ENCODE assay signal across 18 mouse cellular contexts in the genomic region with DNA sequence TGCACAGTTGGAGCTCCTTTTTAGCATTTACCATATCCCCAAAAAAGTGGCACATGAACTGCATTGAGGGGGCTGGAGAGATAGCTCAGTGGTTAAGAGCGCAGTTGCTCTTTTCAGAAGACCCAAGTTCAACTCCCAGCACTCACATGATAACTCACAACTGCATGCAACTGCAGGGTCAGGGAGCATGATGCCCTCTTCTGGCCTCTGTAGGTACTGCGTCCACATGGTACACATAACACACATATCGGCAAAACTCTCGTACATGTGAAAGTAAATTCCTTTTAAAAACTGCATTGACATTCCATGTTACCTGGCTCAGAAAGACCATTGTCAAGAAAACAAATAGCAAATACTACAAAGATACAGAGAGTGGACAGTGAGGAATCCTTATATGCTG.
DNase-seq lines count a peak whose midpoint lies in the region; ATAC-seq and TF ChIP-seq lines count a peak whose summit lies in the region.
"Had no signal": no experiment of that assay in that cellular context is flagged by ENCODE, and none has a peak within 500 bp of the region (broad histone marks: within the 10 kb centered on the region; RNA-seq: fewer than 3 reads in every experiment).

No protein-coding gene starts in this region.

- H3K9ac ChIP-seq in kidney, postnatal 0 days (ENCODE audit: low read depth, low read length): no peak overlapping the region
- no peak overlapping the region for H3K9ac ChIP-seq in kidney, embryonic 14.5 days (ENCODE audit: low read depth, low read length)
- no peak overlapping the region for H3K9ac ChIP-seq in midbrain, embryonic 11.5 days (ENCODE audit: low read length)
- no peak overlapping the region for H3K9ac ChIP-seq in MEL (ENCODE audit: control insufficient read depth, low read depth, low read length, poor library complexity, severe bottlenecking)
- H3K9ac ChIP-seq: liver, embryonic 15.5 days; neural tube, embryonic 13.5 days had no signal

- no peak for TF ChIP-seq POLR2A in MEL (IDR thresholded peaks at IDR 0.05; ENCODE audit: control insufficient read depth in 1 of 2, insufficient read depth in 1 of 2, low read depth in 1 of 2, low read length in 2 of 2, poor library complexity in 1 of 2)
- TF ChIP-seq POLR2A in cortical plate, adult 2 months (IDR thresholded peaks at IDR 0.05; ENCODE audit: extremely low read depth, insufficient read depth, low read length): no peak

- ATAC-seq in kidney, postnatal 0 days (replicated peaks; ENCODE audit: low FRiP score, low read depth): no peak
- ATAC-seq in kidney, embryonic 14.5 days (ENCODE audit: low FRiP score, low TSS enrichment): no peak
- ATAC-seq in midbrain, embryonic 11.5 days (ENCODE audit: low FRiP score): no peak

- no peaks in the 10 kb centered on the region for H3K4me1 ChIP-seq in kidney, postnatal 0 days (replicated peaks; ENCODE audit: insufficient read depth, low read length)
- H3K4me1 ChIP-seq in kidney, embryonic 14.5 days (ENCODE audit: control insufficient read depth, insufficient read depth, low read length): no peaks in the 10 kb centered on the region
- H3K4me1 ChIP-seq in midbrain, embryonic 11.5 days (ENCODE audit: control insufficient read depth, insufficient read depth, low read length): no peaks in the 10 kb centered on the region
- H3K4me1 ChIP-seq in midbrain, embryonic 10.5 days: no peaks in the 10 kb centered on the region
- H3K4me1 ChIP-seq in MEL (ENCODE audit: control insufficient read depth in 1 of 2, insufficient read depth in 2 of 2, low read length in 2 of 2): no peaks in the 10 kb centered on the region
- no peaks in the 10 kb centered on the region for H3K4me1 ChIP-seq in cortical plate, adult 2 months (ENCODE audit: control insufficient read depth, insufficient read depth, low read length)
- H3K4me1 ChIP-seq: embryonic facial prominence, embryonic 10.5 days; liver, embryonic 15.5 days; neural tube, embryonic 13.5 days had no signal

- TF ChIP-seq RAD21 in MEL (IDR thresholded peaks at IDR 0.05; ENCODE audit: low read depth, low read length): no peak

- peak; percentile 38; the same call in 1 of the 2 replicates for TF ChIP-seq CTCF in kidney, postnatal 0 days (IDR thresholded peaks at IDR 0.05; ENCODE audit: low read depth)
- TF ChIP-seq CTCF in MEL (IDR thresholded peaks at IDR 0.05 in 2 of 3, conservative IDR thresholded peaks at IDR 0.05 in 1 of 3; ENCODE audit: control insufficient read depth in 1 of 3, insufficient read depth in 1 of 3, low read depth in 2 of 3, low read length in 3 of 3, poor library complexity in 1 of 3, severe bottlenecking in 1 of 3): peak; percentile 15 to 49 (median 44)
- 0 out of 2 replicates have a peak, but pooled peaks have one; percentile 8 for TF ChIP-seq CTCF in cortical plate, adult 2 months (IDR thresholded peaks at IDR 0.05; ENCODE audit: extremely low read depth, insufficient read depth, low read length)

- H3K4me3 ChIP-seq in kidney, postnatal 0 days (replicated peaks; ENCODE audit: low read depth, low read length): no peak overlapping the region
- no peak overlapping the region for H3K4me3 ChIP-seq in kidney, embryonic 14.5 days (ENCODE audit: low read length)
- no peak overlapping the region for H3K4me3 ChIP-seq in midbrain, embryonic 11.5 days (ENCODE audit: low read depth, low read length)
- no peak overlapping the region for H3K4me3 ChIP-seq in midbrain, embryonic 10.5 days
- H3K4me3 ChIP-seq in MEL (ENCODE audit: control insufficient read depth in 1 of 2, insufficient read depth in 1 of 2, low read depth in 2 of 2, low read length in 2 of 2): no peak overlapping the region
- H3K4me3 ChIP-seq in cortical plate, adult 2 months (ENCODE audit: insufficient read depth, low read length): no peak overlapping the region
- H3K4me3 ChIP-seq: embryonic facial prominence, embryonic 10.5 days; liver, embryonic 15.5 days; neural tube, embryonic 13.5 days had no signal

- no peak for TF ChIP-seq EP300 in MEL (IDR thresholded peaks at IDR 0.05; ENCODE audit: low read depth in 1 of 2, low read length in 2 of 2)

- no peaks in the 10 kb centered on the region for H3K9me3 ChIP-seq in kidney, postnatal 0 days (replicated peaks; ENCODE audit: low read length)
- H3K9me3 ChIP-seq in kidney, embryonic 14.5 days (ENCODE audit: control insufficient read depth, low read length): no peaks in the 10 kb centered on the region; the same call in 1 of the 2 replicates
- H3K9me3 ChIP-seq in midbrain, embryonic 11.5 days (ENCODE audit: control insufficient read depth, low read length): peaks cover 2% of the 10 kb centered on the region; the same call in 1 of the 2 replicates
- no peaks in the 10 kb centered on the region for H3K9me3 ChIP-seq in midbrain, embryonic 10.5 days (replicated peaks)
- no peaks in the 10 kb centered on the region; the same call in 1 of the 2 replicates for H3K9me3 ChIP-seq in MEL (replicated peaks; ENCODE audit: insufficient read depth, low read length)
- H3K9me3 ChIP-seq: liver, embryonic 15.5 days; neural tube, embryonic 13.5 days had no signal

- H3K36me3 ChIP-seq in kidney, postnatal 0 days (ENCODE audit: insufficient read depth, low read length): peaks cover 5% of the 10 kb centered on the region; the same call in 1 of the 2 replicates
- no peaks in the 10 kb centered on the region; the same call in 1 of the 2 replicates for H3K36me3 ChIP-seq in kidney, embryonic 14.5 days (ENCODE audit: control insufficient read depth, insufficient read depth, low read length)
- no peaks in the 10 kb centered on the region for H3K36me3 ChIP-seq in midbrain, embryonic 11.5 days (ENCODE audit: control insufficient read depth, insufficient read depth, low read length)
- 0 out of 2 replicates have a peak, but pooled peaks cover under 1% of the 10 kb centered on the region for H3K36me3 ChIP-seq in midbrain, embryonic 10.5 days
- H3K36me3 ChIP-seq in MEL (ENCODE audit: control insufficient read depth in 1 of 2, insufficient read depth in 2 of 2, low read length in 2 of 2): no peaks in the 10 kb centered on the region
- H3K36me3 ChIP-seq: liver, embryonic 15.5 days; neural tube, embryonic 13.5 days had no signal

- DNase-seq in kidney, postnatal 0 days (ENCODE audit: low spot score): no peak
- peak; percentile 45 for DNase-seq in midbrain, embryonic 11.5 days (ENCODE audit: low spot score, missing footprints)
- no peak for DNase-seq in midbrain, embryonic 10.5 days (ENCODE audit: low spot score)
- peak; percentile 14 for DNase-seq in MEL (ENCODE audit: low read depth, low spot score)
- no peak for DNase-seq in adrenal gland, postnatal 36 days
- no peak for DNase-seq in spleen, adult 12 weeks (ENCODE audit: low spot score)
- DNase-seq: adrenal gland, postnatal 10 days; cerebellum, postnatal 14 days; gastrocnemius, postnatal 14 days; heart, postnatal 36 days; right cerebral cortex, postnatal 25 days; thymus, postnatal 36 days had no signal

- no peak overlapping the region for H3K27ac ChIP-seq in kidney, postnatal 0 days
- no peak overlapping the region for H3K27ac ChIP-seq in kidney, embryonic 14.5 days (ENCODE audit: low read depth, low read length)
- no peak overlapping the region for H3K27ac ChIP-seq in midbrain, embryonic 11.5 days (ENCODE audit: low read depth, low read length)
- H3K27ac ChIP-seq in midbrain, embryonic 10.5 days (replicated peaks): no peak overlapping the region
- no peak overlapping the region for H3K27ac ChIP-seq in MEL (ENCODE audit: control insufficient read depth, low read depth, low read length)
- H3K27ac ChIP-seq in cortical plate, adult 2 months (ENCODE audit: insufficient read depth, low read length): no peak overlapping the region
- H3K27ac ChIP-seq: embryonic facial prominence, embryonic 10.5 days; liver, embryonic 15.5 days; neural tube, embryonic 13.5 days had no signal

- H3K4me2 ChIP-seq in kidney, postnatal 0 days (ENCODE audit: low read length): no peak overlapping the region
- H3K4me2 ChIP-seq in kidney, embryonic 14.5 days (replicated peaks; ENCODE audit: low read depth, low read length): no peak overlapping the region
- H3K4me2 ChIP-seq in midbrain, embryonic 11.5 days: no peak overlapping the region
- H3K4me2 ChIP-seq: heart, embryonic 11.5 days; liver, embryonic 15.5 days; neural tube, embryonic 13.5 days had no signal

- no peaks in the 10 kb centered on the region for H3K79me2 ChIP-seq in MEL (ENCODE audit: control insufficient read depth, insufficient read depth, low read length, poor library complexity)

- no peaks in the 10 kb centered on the region for H3K27me3 ChIP-seq in kidney, postnatal 0 days (ENCODE audit: insufficient read depth, low read length)
- H3K27me3 ChIP-seq in kidney, embryonic 14.5 days (ENCODE audit: control insufficient read depth, insufficient read depth, low read length): no peaks in the 10 kb centered on the region
- no peaks in the 10 kb centered on the region for H3K27me3 ChIP-seq in midbrain, embryonic 11.5 days (ENCODE audit: control insufficient read depth, insufficient read depth, low read length)
- H3K27me3 ChIP-seq in midbrain, embryonic 10.5 days (ENCODE audit: low read depth, poor library complexity, severe bottlenecking): no peaks in the 10 kb centered on the region
- H3K27me3 ChIP-seq in MEL (ENCODE audit: control insufficient read depth in 1 of 2, insufficient read depth in 2 of 2, low read length in 2 of 2): no peaks in the 10 kb centered on the region
- H3K27me3 ChIP-seq: liver, embryonic 15.5 days; neural tube, embryonic 13.5 days had no signal

- 97% methylated on average over 4 of the region's 4 CpGs for WGBS in kidney, postnatal 0 days
- WGBS in kidney, embryonic 14.5 days: 98% methylated on average over 4 of the region's 4 CpGs
- 97% methylated on average over 4 of the region's 4 CpGs for WGBS in midbrain, embryonic 11.5 days
- 98% methylated on average over 4 of the region's 4 CpGs for WGBS in midbrain, embryonic 10.5 days

TF ChIP-seq in MEL, 35 proteins besides CTCF, POLR2A, EP300 and RAD21:
- TF ChIP-seq ZC3H11A (IDR thresholded peaks at IDR 0.05; ENCODE audit: low read depth, low read length): 0 out of 2 replicates have a peak, but pooled peaks have one; percentile 2
- TF ChIP-seq HCFC1 (IDR thresholded peaks at IDR 0.05; ENCODE audit: low read depth, low read length): no peak
- peak; percentile 18; the same call in 1 of the 2 replicates for TF ChIP-seq SMC3 (IDR thresholded peaks at IDR 0.05; ENCODE audit: low read depth, low read length)
- no peak for TF ChIP-seq KAT2A (conservative IDR thresholded peaks at IDR 0.05; ENCODE audit: low read depth, low read length)

Comparison
In these comparisons a context has a peak if more than half of its experiments do, and no peak if none do; other contexts are left out.
1. DNase-seq: peak in midbrain, embryonic 11.5 days (single experiment) and MEL (single experiment); none in kidney, postnatal 0 days (single experiment), midbrain, embryonic 10.5 days (single experiment), adrenal gland, postnatal 36 days (0 of 2) and spleen, adult 12 weeks (single experiment).
2. Peak in every context shown above with its lines, with median percentiles within 50 percentile points of each other: CTCF ChIP-seq.